Mouse (Mus musculus) neural tube, embryonic 13.5 days (tissue): ENCODE data around the gene 2310057J18Rik. TPM values are rescaled to one million over a fixed set of nuclear protein-coding genes. Genes with fewer than 3 reads are reported as not detected.
"Not testable (repeated sequence)": the region's sequence is repeated elsewhere in the genome, so short reads cannot be mapped to it uniquely, and the experiment has no call there.

Experiments used
- ATAC-seq: fragments of 200-750 bp; cut with Nextera tagmentation; 2 replicates; pipeline ENCODE4 v1.8.0; 2017; ENCODE audit warnings: low read depth, mild to moderate bottlenecking, moderate TSS enrichment, moderate library complexity
- H3K27ac ChIP-seq: fragments of 300-500 bp; sonication (generic); replicated peaks from 2 replicates; pipeline ENCODE4 v1.5.1; 2015; ENCODE audit warnings: moderate library complexity, mild to moderate bottlenecking, inconsistent platforms
- H3K27me3 ChIP-seq: fragments of 300-500 bp; sonication (generic); 2 replicates; pipeline ENCODE4 v1.6.1; 2015; ENCODE audit warnings: mild to moderate bottlenecking, inconsistent platforms
- H3K36me3 ChIP-seq: fragments of 300-500 bp; sonication (generic); 2 replicates; pipeline ENCODE4 v1.6.1; 2015; ENCODE audit warnings: mild to moderate bottlenecking, inconsistent platforms
- H3K4me1 ChIP-seq: fragments of 300-500 bp; sonication (generic); replicated peaks from 2 replicates; pipeline ENCODE4 v1.6.1; 2015; ENCODE audit warnings: inconsistent platforms
- H3K4me2 ChIP-seq: fragments of 300-500 bp; sonication (generic); 2 replicates; pipeline ENCODE4 v1.6.1; 2015; ENCODE audit warnings: inconsistent platforms, mild to moderate bottlenecking, moderate library complexity
- H3K4me3 ChIP-seq: fragments of 300-500 bp; sonication (generic); 2 replicates; pipeline ENCODE4 v1.5.1; 2015; ENCODE audit warnings: mild to moderate bottlenecking, inconsistent platforms
- H3K9ac ChIP-seq: fragments of 300-500 bp; sonication (generic); 2 replicates; pipeline ENCODE4 v1.6.1; 2015; ENCODE audit warnings: moderate library complexity, mild to moderate bottlenecking, inconsistent platforms
- H3K9me3 ChIP-seq: fragments of 300-500 bp; sonication (generic); 2 replicates; pipeline ENCODE4 v1.6.1; 2016; ENCODE audit warnings: inconsistent platforms
- WGBS: fragments of 180-500 bp; shearing (Covaris S2); methylation state at CpG from one replicate; pipeline ENCODE4 v1.1.7; 2015; 5-methylcytosine and 5-hydroxymethylcytosine counted together
- polyA plus RNA-seq: library from polyadenylated mRNA; unstranded; fragments of >200 nt; fragmentation: Nextera tagmentation; extraction: Ambion mirVana; gene quantifications from 2 replicates; pipeline ENCODE4 v1.2.1, GENCODE M21; 2015

2310057J18Rik gene
- polyA plus RNA-seq = not detected in 2 replicates

GRCm38 (mm10) chr10:28986203-28986602 lies at the start of gene 2310057J18Rik:
2310057J18Rik (minus strand) TSS chr10:28986303.
- Histone ChIP-seq H3K9me3 (no peaks in the 10 kb centered on the region), H3K4me2 (no peak within 1 kb of the TSS), H3K27ac (no peak within 1 kb of the TSS), H3K4me1 (no peaks in the 10 kb centered on the region), H3K9ac (no peak within 1 kb of the TSS), H3K4me3 (no peak within 1 kb of the TSS), H3K27me3 (no peaks in the 10 kb centered on the region), H3K36me3 (no peaks in the 10 kb centered on the region)
- WGBS = 91% methylated on average over 3 of the region's 3 CpGs
- ATAC-seq = no peak

GRCm38 (mm10) chr10:29029960-29030359 lies 43.9 kb upstream of the 2310057J18Rik start:
- H3K9ac ChIP-seq, H3K9me3 ChIP-seq, ATAC-seq, H3K4me1 ChIP-seq, H3K36me3 ChIP-seq, H3K27ac ChIP-seq, H3K4me3 ChIP-seq, H3K27me3 ChIP-seq, H3K4me2 ChIP-seq: not testable (repeated sequence)
- 94% methylated on average over 12 of the region's 20 CpGs for WGBS

GRCm38 (mm10) chr10:29019496-29020270 lies 33.6 kb upstream of the 2310057J18Rik start:
- Histone ChIP-seq H3K4me3 (no peak overlapping the region), H3K4me1 (no peaks in the 10 kb centered on the region), H3K36me3 (no peaks in the 10 kb centered on the region), H3K9me3 (no peaks in the 10 kb centered on the region), H3K27me3 (no peaks in the 10 kb centered on the region), H3K9ac (no peak overlapping the region), H3K4me2 (no peak overlapping the region), H3K27ac (no peak overlapping the region)
- 73% methylated on average over 7 of the region's 7 CpGs for WGBS
- no peak for ATAC-seq

GRCm38 (mm10) chr10:28997776-28998175 lies 11.7 kb upstream of the 2310057J18Rik start:
- Histone ChIP-seq H3K9ac (no peak overlapping the region), H3K4me2 (no peak overlapping the region), H3K27me3 (no peaks in the 10 kb centered on the region), H3K4me3 (no peak overlapping the region), H3K27ac (no peak overlapping the region), H3K36me3 (no peaks in the 10 kb centered on the region), H3K4me1 (no peaks in the 10 kb centered on the region), H3K9me3 (no peaks in the 10 kb centered on the region)
- ATAC-seq = no peak

GRCm38 (mm10) chr10:28988990-28989389 lies 2.9 kb upstream of the 2310057J18Rik start:
- Histone ChIP-seq H3K27ac (no peak overlapping the region), H3K9ac (no peak overlapping the region), H3K4me2 (no peak overlapping the region), H3K36me3 (no peaks in the 10 kb centered on the region), H3K4me3 (no peak overlapping the region), H3K9me3 (no peaks in the 10 kb centered on the region), H3K4me1 (no peaks in the 10 kb centered on the region), H3K27me3 (no peaks in the 10 kb centered on the region)
- WGBS = 82% methylated on average over 2 of the region's 2 CpGs
- no peak for ATAC-seq

- no peak for ATAC-seq
- Histone ChIP-seq H3K27me3 (no peaks in the 10 kb centered on the region), H3K27ac (no peak overlapping the region), H3K36me3 (no peaks in the 10 kb centered on the region), H3K9ac (no peak overlapping the region), H3K4me2 (no peak overlapping the region), H3K4me1 (no peaks in the 10 kb centered on the region), H3K4me3 (no peak overlapping the region), H3K9me3 (no peaks in the 10 kb centered on the region)
- WGBS = 93% methylated on average over 1 of the region's 1 CpGs
Observed at GRCm38 (mm10) chr10:28968189-28968588, 17.9 kb downstream of the 2310057J18Rik start.

GRCm38 (mm10) chr10:28955138-28955537 lies 31.0 kb downstream of the 2310057J18Rik start:
- Histone ChIP-seq H3K27me3 (no peaks in the 10 kb centered on the region), H3K36me3 (no peaks in the 10 kb centered on the region), H3K9me3 (no peaks in the 10 kb centered on the region), H3K4me1 (no peaks in the 10 kb centered on the region), H3K4me3 (no peak overlapping the region), H3K27ac (no peak overlapping the region), H3K9ac (no peak overlapping the region), H3K4me2 (no peak overlapping the region)
- WGBS = 48% methylated on average over 4 of the region's 4 CpGs
- ATAC-seq = peak; percentile 77

GRCm38 (mm10) chr10:28954515-28954914 lies 31.6 kb downstream of the 2310057J18Rik start:
- 73% methylated on average over 4 of the region's 4 CpGs for WGBS
- Histone ChIP-seq H3K9me3 (no peaks in the 10 kb centered on the region), H3K4me2 (no peak overlapping the region), H3K27me3 (no peaks in the 10 kb centered on the region), H3K27ac (no peak overlapping the region), H3K4me3 (no peak overlapping the region), H3K9ac (no peak overlapping the region), H3K4me1 (no peaks in the 10 kb centered on the region), H3K36me3 (no peaks in the 10 kb centered on the region)
- ATAC-seq = no peak

Other genes starting within 250 kb of the 2310057J18Rik start
- gene Soga3, start 157.5 kb upstream of the 2310057J18Rik start, polyA plus RNA-seq = 91.9 and 109 TPM in 2 replicates
- gene Gm49353, start 212.7 kb upstream of the 2310057J18Rik start, polyA plus RNA-seq = 13.0 and 14.8 TPM in 2 replicates
- gene 9330159F19Rik, start 225.3 kb upstream of the 2310057J18Rik start, polyA plus RNA-seq = 24.5 and 26.1 TPM in 2 replicates